Mouse (Mus musculus) hindbrain, embryonic 15.5 days (tissue): ENCODE measurements around the gene Atp6v1g3. TPM values are rescaled to one million over a fixed set of nuclear protein-coding genes. Genes with fewer than 3 reads are reported as not detected.

Source experiments
- ATAC-seq: fragments of 200-750 bp; cut with Nextera tagmentation; 2 replicates; pipeline ENCODE4 v1.8.0; 2017; ENCODE audit warnings: low read depth, moderate number of reproducible peaks, moderate TSS enrichment; ENCODE audit not compliant: low FRiP score
- H3K27ac ChIP-seq: fragments of 300-500 bp; sonication (generic); replicated peaks from 2 replicates; pipeline ENCODE4 v1.5.1; 2015; ENCODE audit warnings: mild to moderate bottlenecking, inconsistent platforms
- H3K27me3 ChIP-seq: fragments of 300-500 bp; sonication (generic); 2 replicates; pipeline ENCODE4 v1.6.1; 2015; ENCODE audit warnings: control low read depth, inconsistent platforms
- H3K36me3 ChIP-seq: fragments of 300-500 bp; sonication (generic); 2 replicates; pipeline ENCODE4 v1.6.1; 2015; ENCODE audit warnings: control low read depth, inconsistent platforms
- H3K4me1 ChIP-seq: fragments of 300-500 bp; sonication (generic); replicated peaks from 2 replicates; pipeline ENCODE4 v1.6.1; 2015; ENCODE audit warnings: control low read depth, inconsistent platforms
- H3K4me2 ChIP-seq: fragments of 300-500 bp; sonication (generic); 2 replicates; pipeline ENCODE4 v1.6.1; 2015; ENCODE audit warnings: moderate library complexity, mild to moderate bottlenecking, inconsistent platforms
- H3K4me3 ChIP-seq: fragments of 300-500 bp; sonication (generic); 2 replicates; pipeline ENCODE4 v1.5.1; 2015; ENCODE audit warnings: mild to moderate bottlenecking, inconsistent platforms
- H3K9ac ChIP-seq: fragments of 300-500 bp; sonication (generic); 2 replicates; pipeline ENCODE4 v1.6.1; 2015; ENCODE audit warnings: inconsistent platforms
- H3K9me3 ChIP-seq: fragments of 300-500 bp; sonication (generic); 2 replicates; pipeline ENCODE4 v1.6.1; 2016; ENCODE audit warnings: control low read depth, inconsistent platforms
- WGBS: fragments of 180-500 bp; shearing (Covaris S2); methylation state at CpG from one replicate; pipeline ENCODE4 v1.1.7; 2015; 5-methylcytosine and 5-hydroxymethylcytosine counted together
- polyA plus RNA-seq: library from polyadenylated mRNA; unstranded; fragments of >200 nt; fragmentation: Nextera tagmentation; extraction: Ambion mirVana; gene quantifications from 2 replicates; pipeline ENCODE4 v1.2.1, GENCODE M21; 2015

Atp6v1g3 gene
- polyA plus RNA-seq, 1 experiment from 2014 or later, result not detected

DNA sequence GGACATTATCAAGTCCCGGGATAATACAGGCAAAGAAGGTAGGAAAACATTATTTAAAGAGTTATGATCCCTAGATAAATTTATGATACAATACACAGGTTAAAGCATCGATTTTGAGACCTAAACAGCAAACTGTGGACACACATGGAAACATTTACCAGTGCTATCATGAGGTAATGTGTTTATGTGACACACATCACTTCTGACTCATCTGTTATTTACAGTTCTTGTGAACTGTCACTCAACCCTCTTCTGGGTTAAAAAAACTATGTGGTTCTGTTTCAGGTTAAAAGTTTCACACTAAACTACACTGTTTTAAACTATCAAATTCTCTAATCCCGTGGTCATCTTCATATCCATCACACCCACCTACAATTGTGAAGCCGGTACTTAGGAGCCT, 14.8 kb upstream of the Atp6v1g3 start:
- no peaks in the 10 kb centered on the region for H3K36me3 ChIP-seq
- 80% methylated on average over 4 of the region's 4 CpGs for WGBS
- no peak for ATAC-seq
- H3K4me2 ChIP-seq, result no peak overlapping the region
- no peak overlapping the region for H3K27ac ChIP-seq
- no peak overlapping the region for H3K9ac ChIP-seq
- H3K9me3 ChIP-seq, result no peaks in the 10 kb centered on the region
- no peaks in the 10 kb centered on the region for H3K4me1 ChIP-seq
- H3K27me3 ChIP-seq, result no peaks in the 10 kb centered on the region
- no peak overlapping the region for H3K4me3 ChIP-seq

DNA sequence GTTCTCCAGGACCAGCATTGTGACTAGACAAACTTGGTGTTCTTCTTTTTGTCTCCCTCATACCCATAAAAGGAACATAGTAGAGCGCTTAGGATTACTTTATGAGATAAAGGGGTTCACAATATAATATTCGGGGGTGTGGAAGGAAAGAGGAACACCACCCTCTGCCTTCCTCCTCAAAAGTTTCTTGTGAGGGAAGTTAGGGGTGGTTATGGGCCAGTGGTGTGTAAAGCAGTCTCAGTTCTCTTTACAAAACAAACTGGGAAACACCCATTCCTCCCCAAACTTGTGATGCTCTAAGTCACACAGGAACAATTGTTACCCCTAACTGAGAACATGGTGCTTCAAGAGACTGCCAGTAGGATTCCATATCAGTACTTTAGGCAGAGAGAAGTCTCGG, 12.0 kb upstream of the Atp6v1g3 start:
- WGBS, result 90% methylated on average over 3 of the region's 3 CpGs
- no peak overlapping the region for H3K9ac ChIP-seq
- no peak for ATAC-seq
- H3K27ac ChIP-seq, result no peak overlapping the region
- H3K36me3 ChIP-seq, result no peaks in the 10 kb centered on the region
- H3K4me1 ChIP-seq, result no peaks in the 10 kb centered on the region
- no peaks in the 10 kb centered on the region for H3K27me3 ChIP-seq
- no peak overlapping the region for H3K4me3 ChIP-seq
- H3K4me2 ChIP-seq, result no peak overlapping the region
- H3K9me3 ChIP-seq, result no peaks in the 10 kb centered on the region

DNA sequence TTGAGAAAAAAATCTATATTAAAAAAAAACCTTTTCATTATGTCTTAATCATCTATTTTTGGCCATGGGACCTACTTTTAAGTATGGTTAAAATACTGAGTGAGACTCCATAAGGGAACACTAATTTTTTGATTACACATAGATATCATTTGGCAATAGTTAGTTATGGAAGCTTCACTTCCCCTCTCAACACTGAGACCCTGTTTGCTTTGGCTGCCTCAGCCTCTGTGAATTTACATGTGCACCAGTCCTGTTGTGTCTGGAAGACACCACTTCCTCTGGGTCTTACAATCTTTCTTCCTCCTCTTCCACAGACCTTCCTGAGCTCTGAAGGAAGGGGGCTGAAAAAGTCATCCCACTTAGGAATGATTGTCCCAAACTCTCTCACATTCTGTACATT, 11.1 kb upstream of the Atp6v1g3 start:
- no peaks in the 10 kb centered on the region for H3K36me3 ChIP-seq
- ATAC-seq, result no peak
- no peak overlapping the region for H3K27ac ChIP-seq
- H3K4me2 ChIP-seq, result no peak overlapping the region
- no peaks in the 10 kb centered on the region for H3K9me3 ChIP-seq
- H3K27me3 ChIP-seq, result no peaks in the 10 kb centered on the region
- H3K4me3 ChIP-seq, result no peak overlapping the region
- H3K9ac ChIP-seq, result no peak overlapping the region
- H3K4me1 ChIP-seq, result no peaks in the 10 kb centered on the region

DNA sequence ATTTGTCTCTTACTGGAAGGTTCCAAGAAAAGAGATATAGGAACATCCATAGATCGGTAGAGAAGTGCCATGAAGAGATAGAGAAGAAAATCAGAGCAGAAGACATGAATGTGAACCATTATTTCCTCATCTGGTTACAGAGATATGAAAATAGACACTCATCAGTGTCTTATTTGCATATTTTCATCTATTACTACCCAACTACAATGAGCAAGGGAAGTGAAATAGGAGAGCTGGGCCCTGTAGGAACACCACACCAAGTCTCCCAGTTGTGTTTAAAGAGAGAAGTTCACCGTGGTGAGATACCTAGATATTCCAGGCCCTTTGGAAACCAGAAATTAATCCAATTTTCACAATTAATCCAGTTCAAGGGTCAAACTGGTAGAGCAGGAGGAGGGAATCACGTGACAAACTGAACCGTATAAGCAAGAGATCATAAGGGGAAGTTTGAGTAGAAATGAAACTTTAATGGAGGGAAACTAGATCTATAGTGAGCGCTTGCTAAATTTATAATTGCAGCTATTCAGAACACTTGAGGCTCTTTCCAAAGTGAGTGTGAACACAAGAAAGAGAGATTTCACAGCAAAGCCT, 6.0 kb upstream of the Atp6v1g3 start:
- Histone ChIP-seq H3K27me3 (no peaks in the 10 kb centered on the region), H3K36me3 (no peaks in the 10 kb centered on the region), H3K9ac (no peak overlapping the region), H3K4me1 (no peaks in the 10 kb centered on the region), H3K4me3 (no peak overlapping the region), H3K27ac (no peak overlapping the region), H3K4me2 (no peak overlapping the region), H3K9me3 (no peaks in the 10 kb centered on the region)
- no peak for ATAC-seq
- 86% methylated on average over 5 of the region's 5 CpGs for WGBS

GRCm38 (mm10) chr1:138274930-138275329, 1.4 kb downstream of the Atp6v1g3 start:
- no peak for ATAC-seq
- no peak overlapping the region for H3K9ac ChIP-seq
- no peaks in the 10 kb centered on the region for H3K9me3 ChIP-seq
- no peaks in the 10 kb centered on the region for H3K4me1 ChIP-seq
- no peaks in the 10 kb centered on the region for H3K27me3 ChIP-seq
- H3K27ac ChIP-seq, result no peak overlapping the region
- 91% methylated on average over 3 of the region's 3 CpGs for WGBS
- H3K4me2 ChIP-seq, result no peak overlapping the region
- no peak overlapping the region for H3K4me3 ChIP-seq
- H3K36me3 ChIP-seq, result no peaks in the 10 kb centered on the region

GRCm38 (mm10) chr1:138275859-138276258, 2.3 kb downstream of the Atp6v1g3 start:
- no peak for ATAC-seq
- H3K4me1 ChIP-seq, result no peaks in the 10 kb centered on the region
- WGBS, result 66% methylated on average over 5 of the region's 5 CpGs

DNA sequence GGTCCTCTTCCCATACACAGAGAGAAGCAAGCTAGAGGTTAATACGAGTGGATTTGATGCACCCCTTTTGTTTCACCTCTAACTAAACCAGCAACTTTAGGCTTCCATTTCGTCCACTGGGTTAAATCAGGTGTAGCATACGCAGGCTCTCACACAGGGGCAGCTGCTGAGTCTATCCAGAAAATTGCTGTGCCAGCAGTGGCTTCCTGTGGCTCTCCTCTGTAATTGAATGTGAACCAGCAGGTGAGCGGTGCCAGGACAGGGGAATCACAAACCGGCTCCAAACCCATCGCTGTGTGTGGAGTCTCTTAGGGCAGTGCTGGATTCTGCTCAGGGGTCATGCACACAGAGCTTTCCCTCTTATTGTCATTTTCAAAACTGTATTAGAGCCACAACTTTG, 7.6 kb downstream of the Atp6v1g3 start:
- H3K4me2 ChIP-seq, result no peak overlapping the region
- H3K27me3 ChIP-seq, result no peaks in the 10 kb centered on the region
- H3K4me1 ChIP-seq, result no peaks in the 10 kb centered on the region
- WGBS, result 51% methylated on average over 6 of the region's 6 CpGs
- H3K36me3 ChIP-seq, result no peaks in the 10 kb centered on the region
- H3K4me3 ChIP-seq, result no peak overlapping the region
- no peak overlapping the region for H3K9ac ChIP-seq
- H3K9me3 ChIP-seq, result no peaks in the 10 kb centered on the region
- H3K27ac ChIP-seq, result no peak overlapping the region
- no peak for ATAC-seq

More at GRCm38 (mm10) chr1:138275859-138276258, 2.3 kb downstream of the Atp6v1g3 start:
- H3K4me3 ChIP-seq, result no peak overlapping the region
- no peaks in the 10 kb centered on the region for H3K9me3 ChIP-seq
- H3K36me3 ChIP-seq, result no peaks in the 10 kb centered on the region
- H3K27me3 ChIP-seq, result no peaks in the 10 kb centered on the region
- no peak overlapping the region for H3K4me2 ChIP-seq
- H3K27ac ChIP-seq, result no peak overlapping the region
- H3K9ac ChIP-seq, result no peak overlapping the region

DNA sequence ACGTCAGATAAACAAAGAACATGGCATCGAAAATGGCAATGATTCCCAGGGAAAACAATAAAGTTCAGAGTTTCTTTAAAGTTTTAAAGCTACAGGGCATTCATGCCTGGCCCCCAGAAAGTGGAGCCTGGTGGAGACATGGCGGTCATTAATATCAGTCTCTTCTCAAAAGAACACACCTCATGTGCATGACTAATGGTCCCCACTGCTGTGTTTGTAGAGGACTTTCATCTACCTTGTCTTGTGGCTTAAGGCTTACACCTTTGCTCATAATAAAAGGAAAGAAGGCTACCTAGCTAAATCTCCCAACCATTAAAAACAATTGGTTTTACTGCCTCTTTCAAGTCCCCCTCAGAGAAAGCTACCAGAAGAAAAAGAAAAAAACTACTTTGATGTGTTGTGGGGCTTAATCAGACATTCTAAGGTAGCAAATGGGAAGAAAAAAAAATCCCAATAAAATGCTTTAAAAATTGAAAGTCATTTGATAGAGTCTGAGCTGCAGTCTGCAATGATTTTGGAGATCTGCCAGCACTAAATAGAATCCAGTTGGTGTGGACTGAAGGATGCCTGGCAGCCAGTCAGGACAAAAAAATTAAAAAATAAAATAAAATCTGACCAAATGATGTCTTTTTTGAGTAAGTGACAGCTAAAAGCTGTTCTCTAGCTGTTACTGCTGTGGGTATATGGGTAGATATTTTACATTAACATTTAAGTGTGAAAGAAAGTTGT, 9.0 kb downstream of the Atp6v1g3 start:
- H3K4me2 ChIP-seq, result no peak overlapping the region
- H3K36me3 ChIP-seq, result no peaks in the 10 kb centered on the region
- H3K4me1 ChIP-seq, result no peaks in the 10 kb centered on the region
- no peaks in the 10 kb centered on the region for H3K27me3 ChIP-seq
- 81% methylated on average over 3 of the region's 3 CpGs for WGBS
- no peak for ATAC-seq
- no peak overlapping the region for H3K27ac ChIP-seq
- H3K9ac ChIP-seq, result no peak overlapping the region
- no peak overlapping the region for H3K4me3 ChIP-seq
- no peaks in the 10 kb centered on the region for H3K9me3 ChIP-seq

- 91% methylated on average over 4 of the region's 4 CpGs for WGBS
- Histone ChIP-seq H3K27ac (no peak overlapping the region), H3K9ac (no peak overlapping the region), H3K27me3 (no peaks in the 10 kb centered on the region), H3K9me3 (no peaks in the 10 kb centered on the region), H3K4me1 (no peaks in the 10 kb centered on the region), H3K4me3 (no peak overlapping the region), H3K4me2 (no peak overlapping the region), H3K36me3 (no peaks in the 10 kb centered on the region)
- no peak for ATAC-seq
Measured at GRCm38 (mm10) chr1:138287665-138288064, 14.1 kb downstream of the Atp6v1g3 start.

DNA sequence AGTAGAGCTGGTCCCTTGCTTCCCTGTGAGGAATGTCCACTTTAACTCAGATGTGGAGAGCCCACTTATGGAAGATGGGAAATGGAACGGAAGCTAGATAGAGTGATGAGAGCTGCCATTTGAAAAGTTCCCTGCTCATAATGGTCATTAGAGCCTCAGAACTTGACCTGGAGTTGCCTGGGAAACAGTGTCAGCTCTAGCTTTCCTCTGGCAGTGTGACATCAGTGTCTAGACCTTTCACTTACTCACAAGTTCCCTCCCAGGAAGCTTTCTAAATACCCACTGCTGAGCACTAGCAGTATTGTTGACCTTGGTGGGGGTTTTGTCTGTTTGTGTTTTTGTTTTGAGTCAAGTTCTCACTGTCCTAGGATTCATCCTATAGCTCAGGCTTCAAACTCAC, 15.2 kb downstream of the Atp6v1g3 start:
- H3K9me3 ChIP-seq, result no peaks in the 10 kb centered on the region
- no peak overlapping the region for H3K4me2 ChIP-seq
- H3K4me3 ChIP-seq, result no peak overlapping the region
- ATAC-seq, result no peak
- 77% methylated on average over 1 of the region's 1 CpGs for WGBS
- no peak overlapping the region for H3K27ac ChIP-seq
- H3K9ac ChIP-seq, result no peak overlapping the region
- no peaks in the 10 kb centered on the region for H3K27me3 ChIP-seq
- no peaks in the 10 kb centered on the region for H3K36me3 ChIP-seq
- H3K4me1 ChIP-seq, result no peaks in the 10 kb centered on the region

GRCm38 (mm10) chr1:138289455-138290425, 16.2 kb downstream of the Atp6v1g3 start:
- no peak overlapping the region for H3K27ac ChIP-seq
- 61% methylated on average over 7 of the region's 7 CpGs for WGBS
- H3K9ac ChIP-seq, result no peak overlapping the region
- H3K4me1 ChIP-seq, result no peaks in the 10 kb centered on the region
- H3K36me3 ChIP-seq, result no peaks in the 10 kb centered on the region
- no peaks in the 10 kb centered on the region for H3K9me3 ChIP-seq
- H3K4me2 ChIP-seq, result no peak overlapping the region
- ATAC-seq, result no peak
- no peaks in the 10 kb centered on the region for H3K27me3 ChIP-seq
- no peak overlapping the region for H3K4me3 ChIP-seq

DNA sequence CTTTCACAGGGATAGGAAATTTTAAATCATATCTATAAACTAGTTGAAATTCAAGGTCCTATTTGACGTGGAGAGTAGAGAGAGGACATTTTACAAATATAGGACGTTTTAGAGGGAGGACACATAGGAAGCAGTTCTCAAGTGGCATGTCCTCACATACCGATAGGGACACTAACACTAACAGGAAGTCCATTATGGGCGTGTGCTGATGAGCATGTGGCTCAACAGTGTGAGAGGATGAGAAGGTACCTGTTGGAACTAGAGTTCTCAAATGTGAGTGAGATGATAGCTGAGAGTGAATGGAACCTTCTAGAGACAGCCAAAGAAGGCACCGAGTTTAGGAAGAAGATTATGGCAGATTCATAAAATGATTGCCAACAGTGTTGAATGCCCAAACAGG, 17.9 kb downstream of the Atp6v1g3 start:
- Histone ChIP-seq H3K36me3 (no peaks in the 10 kb centered on the region), H3K4me3 (no peak overlapping the region), H3K4me2 (no peak overlapping the region), H3K27me3 (no peaks in the 10 kb centered on the region), H3K9me3 (no peaks in the 10 kb centered on the region), H3K4me1 (no peaks in the 10 kb centered on the region), H3K27ac (no peak overlapping the region), H3K9ac (no peak overlapping the region)
- WGBS, result 90% methylated on average over 5 of the region's 5 CpGs
- no peak for ATAC-seq
